Mouse (Mus musculus) gastrocnemius, adult 2 months (tissue): ENCODE data around the gene Fgfr2. TPM values are rescaled to one million over a fixed set of nuclear protein-coding genes. Genes with fewer than 3 reads are reported as not detected.

Experiments used
- DNase-seq: peaks from one replicate; pipeline ENCODE4 v3.0.0; 2022
- H3K27ac ChIP-seq: fragments of 200-600 bp; 2 replicates; pipeline ENCODE4 v1.8.1; 2022; ENCODE audit warnings: mild to moderate bottlenecking
- H3K4me3 ChIP-seq: fragments of 200-600 bp; 2 replicates; pipeline ENCODE4 v1.8.1; 2022; ENCODE audit warnings: mild to moderate bottlenecking, moderate library complexity
- CTCF ChIP-seq: fragments of 200-600 bp; IDR thresholded peaks from 2 replicates; pipeline ENCODE4 v1.8.1; 2022; ENCODE audit warnings: antibody characterized with exemption, mild to moderate bottlenecking, moderate library complexity
- intact Hi-C: fragments of 180-260 bp; cut with DNase I; formaldehyde crosslinking; loops from one replicate; pipeline ENCODE4 v1.15.1; 2025
- total RNA-seq, 2 experiments: library from RNA; stranded (reverse); gene quantifications; 2 replicates each; pipeline ENCODE4 v1.2.3; 2021

Fgfr2 gene
- total RNA-seq, 2 experiments from 2014 or later = 0.15 to 0.33 TPM

- H3K27ac ChIP-seq = no peak overlapping the region
- no peak for DNase-seq
- TF ChIP-seq CTCF = no peak
- H3K4me3 ChIP-seq = no peak overlapping the region
- intact Hi-C loops = loop anchor here (5.0 kb wide), 1 partner anchor 34 kb away; no protein-coding TSS in a partner anchor
These were observed 440.2 kb downstream of the Fgfr2 start for GRCm38 (mm10) chr7:132682901-132683300.

DNA sequence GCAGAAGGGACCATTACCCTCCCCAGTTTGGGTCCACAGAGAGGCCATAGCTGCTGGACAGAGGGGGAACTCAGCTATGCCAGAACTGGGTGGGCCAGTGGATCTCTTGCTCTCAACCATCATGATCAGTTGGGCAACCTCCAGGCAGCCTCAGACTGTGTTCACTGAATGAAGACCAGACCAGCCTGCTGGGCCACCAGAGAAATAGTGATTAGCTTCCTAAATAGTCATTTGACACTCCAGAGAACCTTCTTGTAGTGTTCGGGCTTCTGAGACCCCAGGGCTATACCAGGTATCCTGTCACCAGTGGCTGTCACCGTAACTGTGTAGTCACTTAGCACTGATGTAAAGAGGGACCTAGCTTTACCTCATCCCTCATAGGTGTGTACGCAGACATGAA lies 440.8 kb downstream of the Fgfr2 start:
- no peak for TF ChIP-seq CTCF
- H3K4me3 ChIP-seq = no peak overlapping the region

GRCm38 (mm10) chr7:132681831-132682230 lies 441.3 kb downstream of the Fgfr2 start:
- intact Hi-C loops = loop anchor here (5.0 kb wide), 1 partner anchor 35 kb away; no protein-coding TSS in a partner anchor

More for the DNA sequence above, 440.8 kb downstream of the Fgfr2 start:
- H3K27ac ChIP-seq = no peak overlapping the region
- no peak for DNase-seq
- intact Hi-C loops = loop anchor here (5.0 kb wide), 1 partner anchor 35 kb away; no protein-coding TSS in a partner anchor

GRCm38 (mm10) chr7:132681296-132681695 lies 441.9 kb downstream of the Fgfr2 start:
- H3K27ac ChIP-seq = no peak overlapping the region
- no peak for TF ChIP-seq CTCF
- no peak for DNase-seq
- no peak overlapping the region for H3K4me3 ChIP-seq
- intact Hi-C loops = loop anchor here (5.0 kb wide), 1 partner anchor 36 kb away; no protein-coding TSS in a partner anchor

More at GRCm38 (mm10) chr7:132681831-132682230, 441.3 kb downstream of the Fgfr2 start:
- DNase-seq = no peak
- H3K27ac ChIP-seq = no peak overlapping the region
- H3K4me3 ChIP-seq = no peak overlapping the region
- TF ChIP-seq CTCF = no peak

- no peak for TF ChIP-seq CTCF
These were observed 443.6 kb downstream of the Fgfr2 start for GRCm38 (mm10) chr7:132679549-132679948.

GRCm38 (mm10) chr7:132679117-132679516 lies 444.0 kb downstream of the Fgfr2 start:
- no peak overlapping the region for H3K4me3 ChIP-seq
- intact Hi-C loops = no loop called here
- TF ChIP-seq CTCF = no peak
- H3K27ac ChIP-seq = no peak overlapping the region
- no peak for DNase-seq

More at GRCm38 (mm10) chr7:132679549-132679948, 443.6 kb downstream of the Fgfr2 start:
- no peak for DNase-seq
- intact Hi-C loops = no loop called here
- H3K4me3 ChIP-seq = no peak overlapping the region
- no peak overlapping the region for H3K27ac ChIP-seq

- DNase-seq = no peak
- intact Hi-C loops = loop anchor here (2.0 kb wide), 1 partner anchor 135 kb away; no protein-coding TSS in a partner anchor
- no peak for TF ChIP-seq CTCF
- H3K4me3 ChIP-seq = no peak overlapping the region
- no peak overlapping the region for H3K27ac ChIP-seq
These were observed 447.2 kb downstream of the Fgfr2 start for GRCm38 (mm10) chr7:132675922-132676321.

DNA sequence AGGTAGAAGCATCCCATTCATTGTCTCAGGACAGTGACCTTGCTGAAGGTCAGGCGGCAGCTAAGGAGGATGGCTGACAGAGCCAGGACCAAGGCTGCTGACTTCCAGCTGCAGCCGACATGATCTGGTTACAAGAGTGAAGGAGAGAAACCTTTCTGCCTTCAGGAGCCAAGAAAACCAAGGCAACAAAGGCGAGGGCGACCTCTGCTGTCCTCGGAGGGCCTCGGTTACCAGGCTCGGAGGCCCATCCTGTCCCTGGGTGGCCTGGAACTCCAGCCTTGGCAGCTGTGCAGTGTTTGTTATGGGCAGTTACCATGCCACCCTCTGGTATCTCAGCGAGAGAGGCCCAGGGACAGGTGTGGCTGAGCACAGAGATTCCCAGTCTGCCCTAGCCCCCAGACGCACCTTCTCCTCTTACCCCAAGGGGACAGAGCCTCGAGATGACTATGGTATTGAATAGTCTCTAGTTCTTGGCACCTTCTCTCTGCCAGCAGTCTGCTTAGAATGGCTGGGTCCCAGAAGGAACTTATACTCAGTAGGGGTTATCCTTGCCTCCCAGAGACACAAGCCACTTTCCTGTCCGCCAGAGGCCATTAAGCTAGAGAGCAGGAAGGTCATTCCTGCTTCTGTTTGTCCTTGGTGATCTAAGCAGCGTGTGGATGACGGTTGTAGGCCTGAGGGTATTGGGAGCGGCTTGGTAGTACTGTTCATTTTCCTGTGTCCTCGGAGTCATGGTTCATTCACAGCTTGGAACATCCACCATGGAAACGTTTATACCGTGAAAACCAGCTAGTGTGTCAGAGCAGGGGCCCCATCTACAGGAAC lies 449.0 kb downstream of the Fgfr2 start:
- intact Hi-C loops = loop anchor here (2.0 to 5.0 kb wide), 2 partner anchors 137 to 318 kb away; no protein-coding TSS in a partner anchor
- Histone ChIP-seq H3K4me3 (no peak overlapping the region), H3K27ac (peak overlapping the region; percentile 86)
- peak; percentile 91 for DNase-seq
- peak; percentile 78 for TF ChIP-seq CTCF

GRCm38 (mm10) chr7:132672481-132672959 lies 450.6 kb downstream of the Fgfr2 start:
- peak overlapping the region; percentile 86 for H3K27ac ChIP-seq
- peak; percentile 22; the same call in 1 of the 2 replicates for TF ChIP-seq CTCF
- no peak overlapping the region for H3K4me3 ChIP-seq
- DNase-seq = peak; percentile 85
- intact Hi-C loops = loop anchor here (1.0 to 5.0 kb wide), 2 partner anchors 16 to 320 kb away; no protein-coding TSS in a partner anchor

GRCm38 (mm10) chr7:132670863-132671165 lies 452.3 kb downstream of the Fgfr2 start:
- peak overlapping the region; percentile 86 for H3K27ac ChIP-seq
- DNase-seq = peak; percentile 87
- TF ChIP-seq CTCF = no peak
- intact Hi-C loops = loop anchor here (5.0 kb wide), 1 partner anchor 321 kb away; no protein-coding TSS in a partner anchor
- no peak overlapping the region for H3K4me3 ChIP-seq

GRCm38 (mm10) chr7:132669999-132670862 lies 452.9 kb downstream of the Fgfr2 start:
- no peak for TF ChIP-seq CTCF
- Histone ChIP-seq H3K27ac (peak overlapping the region; percentile 86), H3K4me3 (no peak overlapping the region)
- DNase-seq = peak; percentile 51
- intact Hi-C loops = loop anchor here (5.0 kb wide), 1 partner anchor 322 kb away; no protein-coding TSS in a partner anchor

GRCm38 (mm10) chr7:132668604-132669003 lies 454.5 kb downstream of the Fgfr2 start:
- peak; percentile 47 for DNase-seq
- H3K4me3 ChIP-seq = no peak overlapping the region
- H3K27ac ChIP-seq = peak overlapping the region; percentile 86
- intact Hi-C loops = no loop called here
- no peak for TF ChIP-seq CTCF
